Mouse (Mus musculus) gastrocnemius, adult 2 months (tissue): Measurements from ENCODE around the gene Cgnl1. TPM values are rescaled to one million over a fixed set of nuclear protein-coding genes. Genes with fewer than 3 reads are reported as not detected.

Experiments used
- DNase-seq: peaks from one replicate; pipeline ENCODE4 v3.0.0; 2022
- H3K27ac ChIP-seq: fragments of 200-600 bp; 2 replicates; pipeline ENCODE4 v1.8.1; 2022; ENCODE audit warnings: mild to moderate bottlenecking
- H3K4me3 ChIP-seq: fragments of 200-600 bp; 2 replicates; pipeline ENCODE4 v1.8.1; 2022; ENCODE audit warnings: mild to moderate bottlenecking, moderate library complexity
- CTCF ChIP-seq: fragments of 200-600 bp; IDR thresholded peaks from 2 replicates; pipeline ENCODE4 v1.8.1; 2022; ENCODE audit warnings: antibody characterized with exemption, mild to moderate bottlenecking, moderate library complexity
- intact Hi-C: fragments of 180-260 bp; cut with DNase I; formaldehyde crosslinking; loops from one replicate; pipeline ENCODE4 v1.15.1; 2025
- long read RNA-seq, 2 experiments: library from polyadenylated mRNA; stranded (forward); transcript quantifications; one replicate each; pipeline ENCODE4 v2.0.0; 2021
- total RNA-seq, 2 experiments: library from RNA; stranded (reverse); gene quantifications; 2 replicates each; pipeline ENCODE4 v1.2.3; 2021

Gene Cgnl1
- 1 to 10 TPM; 3.5 to 8.1 TPM for total RNA-seq
- long read RNA-seq, experiment 1, partial matches to known transcripts, result 0 of 3 reads
- long read RNA-seq, experiment 1, other reads (novel, unspliced or antisense), result 3 of 3 reads
- long read RNA-seq, experiment 2, partial matches to known transcripts, result 0 of 1 reads
- long read RNA-seq, experiment 2, other reads (novel, unspliced or antisense), result 1 of 1 reads

GRCm38 (mm10) chr9:71770991-71771767 is at the start of gene Cgnl1:
Cgnl1 (minus strand) TSS chr9:71771602.
- intact Hi-C loops, result no loop called here
- TF ChIP-seq CTCF, result peak; percentile 41
- peak within 1 kb of the TSS; percentile 86 for H3K4me3 ChIP-seq
- peak within 1 kb of the TSS; percentile 86 for H3K27ac ChIP-seq
- DNase-seq, result peak; percentile 83

- DNase-seq, result no peak
- no peak for TF ChIP-seq CTCF
- intact Hi-C loops, result no loop called here
- no peak overlapping the region for H3K4me3 ChIP-seq
- H3K27ac ChIP-seq, result no peak overlapping the region; the same call in none of the 2 replicates
Measured at GRCm38 (mm10) chr9:71818453-71818852, 47.1 kb upstream of the Cgnl1 start.

- TF ChIP-seq CTCF, result no peak
- H3K27ac ChIP-seq, result no peak overlapping the region
Measured at GRCm38 (mm10) chr9:71816121-71816520, 44.7 kb upstream of the Cgnl1 start.

GRCm38 (mm10) chr9:71813565-71813964 is 42.2 kb upstream of the Cgnl1 start:
- Histone ChIP-seq H3K27ac (no peak overlapping the region), H3K4me3 (no peak overlapping the region)
- peak; percentile 8 for DNase-seq
- TF ChIP-seq CTCF, result no peak
- intact Hi-C loops, result no loop called here

More at GRCm38 (mm10) chr9:71816121-71816520, 44.7 kb upstream of the Cgnl1 start:
- DNase-seq, result no peak
- intact Hi-C loops, result no loop called here
- no peak overlapping the region for H3K4me3 ChIP-seq

- intact Hi-C loops, result no loop called here
- DNase-seq, result peak; percentile 3
- H3K4me3 ChIP-seq, result no peak overlapping the region
- no peak for TF ChIP-seq CTCF
- no peak overlapping the region; the same call in 1 of the 2 replicates for H3K27ac ChIP-seq
Measured at GRCm38 (mm10) chr9:71812914-71813313, 41.5 kb upstream of the Cgnl1 start.

- peak; percentile 12; the same call in 1 of the 2 replicates for TF ChIP-seq CTCF
- intact Hi-C loops, result no loop called here
Measured at GRCm38 (mm10) chr9:71812402-71812801, 41.0 kb upstream of the Cgnl1 start.

GRCm38 (mm10) chr9:71811404-71811803 is 40.0 kb upstream of the Cgnl1 start:
- no peak for TF ChIP-seq CTCF
- DNase-seq, result peak; percentile 12
- no peak overlapping the region for H3K4me3 ChIP-seq
- intact Hi-C loops, result no loop called here
- no peak overlapping the region for H3K27ac ChIP-seq

More at GRCm38 (mm10) chr9:71812402-71812801, 41.0 kb upstream of the Cgnl1 start:
- H3K27ac ChIP-seq, result no peak overlapping the region; the same call in 1 of the 2 replicates
- DNase-seq, result no peak
- H3K4me3 ChIP-seq, result no peak overlapping the region

- intact Hi-C loops, result no loop called here
- Histone ChIP-seq H3K27ac (no peak overlapping the region), H3K4me3 (no peak overlapping the region)
- TF ChIP-seq CTCF, result peak; percentile 8; the same call in 1 of the 2 replicates
- no peak for DNase-seq
Measured at GRCm38 (mm10) chr9:71810723-71811122, 39.3 kb upstream of the Cgnl1 start.

- Histone ChIP-seq H3K4me3 (peak overlapping the region; percentile 24; the same call in 1 of the 2 replicates), H3K27ac (no peak overlapping the region)
- intact Hi-C loops, result no loop called here
- DNase-seq, result no peak
- TF ChIP-seq CTCF, result peak; percentile 63
Measured at GRCm38 (mm10) chr9:71808640-71809254, 37.3 kb upstream of the Cgnl1 start.

- no peak for TF ChIP-seq CTCF
- no peak overlapping the region for H3K27ac ChIP-seq
- intact Hi-C loops, result no loop called here
- no peak for DNase-seq
- no peak overlapping the region for H3K4me3 ChIP-seq
Measured at GRCm38 (mm10) chr9:71807801-71808200, 36.4 kb upstream of the Cgnl1 start.

- DNase-seq, result peak; percentile 82
- Histone ChIP-seq H3K27ac (no peak overlapping the region), H3K4me3 (no peak overlapping the region)
- peak; percentile 99 for TF ChIP-seq CTCF
- intact Hi-C loops, result loop anchor here (1.0 kb wide), 1 partner anchor 160 kb away; no protein-coding TSS in a partner anchor
Measured at GRCm38 (mm10) chr9:71806422-71806805, 35.0 kb upstream of the Cgnl1 start.

GRCm38 (mm10) chr9:71805646-71806421 is 34.4 kb upstream of the Cgnl1 start:
- intact Hi-C loops, result loop anchor here (1.0 kb wide), 1 partner anchor 160 kb away; no protein-coding TSS in a partner anchor
- Histone ChIP-seq H3K27ac (no peak overlapping the region), H3K4me3 (no peak overlapping the region)
- TF ChIP-seq CTCF, result no peak
- DNase-seq, result no peak
